Mouse (Mus musculus): ENCODE data around the gene Fmnl1. TPM values are rescaled to one million over a fixed set of nuclear protein-coding genes. Genes with fewer than 3 reads are reported as not detected.
"Not testable (repeated sequence)": the region's sequence is repeated elsewhere in the genome, so short reads cannot be mapped to it uniquely, and the experiment has no call there.

Gene Fmnl1
- polyA plus RNA-seq, 1 experiment from 2014 or later = 3.1 TPM

DNA sequence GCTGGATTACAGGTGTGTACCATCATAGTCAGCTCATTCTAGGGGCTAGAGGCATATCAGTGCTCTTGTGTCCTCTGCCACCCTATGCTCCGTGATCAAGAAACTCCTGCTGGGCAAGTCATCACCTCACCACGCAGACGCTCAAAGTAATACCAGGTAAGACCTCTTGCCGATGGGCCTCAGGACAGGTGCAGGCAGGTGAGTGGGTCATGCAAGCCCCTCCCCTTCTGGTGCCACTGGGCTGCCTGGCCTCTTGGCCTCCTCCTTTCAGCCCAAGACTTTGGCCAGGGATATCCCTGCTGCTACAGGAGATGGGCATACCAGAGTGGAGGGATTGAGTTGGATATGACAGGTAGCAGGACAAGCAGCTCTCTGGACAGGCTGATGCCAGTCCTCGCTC, 48.4 kb downstream of the Fmnl1 start:
- H3K4me1 ChIP-seq (replicated peaks; ENCODE audit: control insufficient read depth, insufficient read depth, low read length) = no peaks in the 10 kb centered on the region
- DNase-seq (ENCODE audit: low spot score) = no peak
- peaks cover 31% of the 10 kb centered on the region for H3K36me3 ChIP-seq (ENCODE audit: control insufficient read depth, insufficient read depth, low read length)
- WGBS = 81% methylated on average over 5 of the region's 5 CpGs
- no peaks in the 10 kb centered on the region for H3K27me3 ChIP-seq (replicated peaks; ENCODE audit: control insufficient read depth, insufficient read depth, low read length)
- no peak for ATAC-seq (replicated peaks; ENCODE audit: low FRiP score, low TSS enrichment, low read depth)
- no peak overlapping the region for H3K4me2 ChIP-seq (ENCODE audit: low read length)
- no peaks in the 10 kb centered on the region for H3K9me3 ChIP-seq (ENCODE audit: control insufficient read depth, low read length)
- H3K9ac ChIP-seq (ENCODE audit: low read length) = no peak overlapping the region
- no peak overlapping the region for H3K27ac ChIP-seq (ENCODE audit: low read depth)
- H3K4me3 ChIP-seq (ENCODE audit: low read depth, low read length) = no peak overlapping the region

- 81% methylated on average over 4 of the region's 4 CpGs for WGBS
- H3K4me2 ChIP-seq (ENCODE audit: low read length) = no peak overlapping the region
- peaks cover 38% of the 10 kb centered on the region for H3K36me3 ChIP-seq (ENCODE audit: control insufficient read depth, insufficient read depth, low read length)
- no peaks in the 10 kb centered on the region for H3K27me3 ChIP-seq (replicated peaks; ENCODE audit: control insufficient read depth, insufficient read depth, low read length)
- H3K9me3 ChIP-seq (ENCODE audit: control insufficient read depth, low read length) = no peaks in the 10 kb centered on the region
- no peak overlapping the region for H3K4me3 ChIP-seq (ENCODE audit: low read depth, low read length)
- ATAC-seq (replicated peaks; ENCODE audit: low FRiP score, low TSS enrichment, low read depth) (no peak), DNase-seq (ENCODE audit: low spot score) (no peak)
- no peak overlapping the region for H3K27ac ChIP-seq (ENCODE audit: low read depth)
- no peaks in the 10 kb centered on the region for H3K4me1 ChIP-seq (replicated peaks; ENCODE audit: control insufficient read depth, insufficient read depth, low read length)
- no peak overlapping the region for H3K9ac ChIP-seq (ENCODE audit: low read length)
Measured at GRCm38 (mm10) chr11:103219995-103220394, 49.1 kb downstream of the Fmnl1 start.

DNA sequence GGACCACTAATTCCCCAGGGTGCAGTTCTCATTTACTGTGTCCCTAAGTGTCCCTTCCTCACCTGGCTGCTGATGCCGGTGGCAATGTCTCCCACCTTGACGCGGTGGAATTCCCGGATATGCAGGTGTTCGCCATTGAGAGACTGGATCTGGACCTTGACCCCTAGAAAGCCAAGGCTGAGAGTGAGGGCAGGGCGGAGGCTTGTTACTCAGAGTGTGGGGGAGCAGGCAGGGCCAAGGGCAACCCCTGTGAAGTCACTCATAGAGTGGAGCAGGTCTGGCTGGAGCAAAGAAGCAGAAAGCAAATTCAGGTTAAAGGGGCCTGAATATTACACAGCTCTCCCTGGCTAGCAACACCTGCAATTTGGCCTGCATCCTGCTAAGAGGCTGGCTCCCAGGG, 50.5 kb downstream of the Fmnl1 start:
- Histone ChIP-seq H3K27ac (ENCODE audit: low read depth) (no peak overlapping the region), H3K4me1 (replicated peaks; ENCODE audit: control insufficient read depth, insufficient read depth, low read length) (no peaks in the 10 kb centered on the region), H3K9me3 (ENCODE audit: control insufficient read depth, low read length) (no peaks in the 10 kb centered on the region), H3K9ac (ENCODE audit: low read length) (no peak overlapping the region), H3K36me3 (ENCODE audit: control insufficient read depth, insufficient read depth, low read length) (peaks cover 50% of the 10 kb centered on the region), H3K4me2 (ENCODE audit: low read length) (no peak overlapping the region), H3K27me3 (replicated peaks; ENCODE audit: control insufficient read depth, insufficient read depth, low read length) (no peaks in the 10 kb centered on the region), H3K4me3 (ENCODE audit: low read depth, low read length) (no peak overlapping the region)
- 74% methylated on average over 6 of the region's 6 CpGs for WGBS
- ATAC-seq (replicated peaks; ENCODE audit: low FRiP score, low TSS enrichment, low read depth) (peak; percentile 59; the same call in 1 of the 2 replicates), DNase-seq (ENCODE audit: low spot score) (no peak)

DNA sequence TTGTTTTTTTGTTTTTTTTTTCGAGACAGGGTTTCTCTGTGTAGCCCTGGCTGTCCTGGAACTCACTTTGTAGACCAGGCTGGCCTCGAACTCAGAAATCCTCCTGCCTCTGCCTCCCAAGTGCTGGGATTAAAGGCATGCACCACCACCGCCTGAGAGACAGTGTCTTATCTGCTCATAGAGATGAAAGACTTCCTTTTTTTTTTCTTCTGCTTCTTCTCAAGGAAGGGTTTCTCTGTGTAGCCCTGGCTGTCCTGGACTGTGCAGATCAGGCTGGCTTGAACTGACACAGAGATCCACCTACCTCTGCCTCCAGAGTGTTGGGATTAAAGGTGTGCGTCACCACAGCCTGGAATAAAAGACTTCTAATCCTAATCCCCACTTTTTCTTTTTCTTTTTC, 51.8 kb downstream of the Fmnl1 start:
- peaks cover 62% of the 10 kb centered on the region for H3K36me3 ChIP-seq (ENCODE audit: control insufficient read depth, insufficient read depth, low read length)
- ATAC-seq (replicated peaks; ENCODE audit: low FRiP score, low TSS enrichment, low read depth); H3K4me1 ChIP-seq (replicated peaks; ENCODE audit: control insufficient read depth, insufficient read depth, low read length); H3K4me3 ChIP-seq (ENCODE audit: low read depth, low read length); H3K9ac ChIP-seq (ENCODE audit: low read length); H3K27ac ChIP-seq (ENCODE audit: low read depth); H3K27me3 ChIP-seq (replicated peaks; ENCODE audit: control insufficient read depth, insufficient read depth, low read length); H3K4me2 ChIP-seq (ENCODE audit: low read length); H3K9me3 ChIP-seq (ENCODE audit: control insufficient read depth, low read length); DNase-seq (ENCODE audit: low spot score): not testable (repeated sequence)
- 88% methylated on average over 3 of the region's 4 CpGs for WGBS

DNA sequence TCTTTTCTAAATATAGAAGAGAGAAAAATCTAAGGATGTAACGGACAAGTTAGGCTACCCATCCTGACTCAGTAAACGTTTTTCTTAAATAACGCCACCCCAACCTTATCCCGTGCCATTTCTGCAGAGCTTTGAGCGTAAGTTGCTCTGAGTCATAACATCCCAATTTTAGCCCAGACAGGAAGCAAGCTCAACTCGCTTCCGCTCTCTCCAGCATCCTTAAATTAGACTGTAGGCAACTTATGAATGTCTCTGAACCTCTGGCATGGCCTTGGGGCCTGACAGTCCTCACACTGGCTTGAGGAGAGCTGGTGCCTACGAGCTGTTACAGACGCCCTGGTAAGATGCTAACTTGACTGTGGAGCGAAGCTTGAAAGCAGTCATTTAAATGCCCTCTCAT, 52.5 kb downstream of the Fmnl1 start:
- H3K9ac ChIP-seq (ENCODE audit: low read length) = no peak overlapping the region
- no peak overlapping the region for H3K4me3 ChIP-seq (ENCODE audit: low read depth, low read length)
- H3K4me2 ChIP-seq (ENCODE audit: low read length) = no peak overlapping the region
- DNase-seq (ENCODE audit: low spot score) = no peak
- whole genome bisulfite sequencing = 87% methylated on average over 10 of the region's 10 CpGs
- peaks cover 63% of the 10 kb centered on the region for H3K36me3 ChIP-seq (ENCODE audit: control insufficient read depth, insufficient read depth, low read length)
- H3K4me1 ChIP-seq (replicated peaks; ENCODE audit: control insufficient read depth, insufficient read depth, low read length) = no peaks in the 10 kb centered on the region
- no peaks in the 10 kb centered on the region for H3K9me3 ChIP-seq (ENCODE audit: control insufficient read depth, low read length)
- no peak overlapping the region for H3K27ac ChIP-seq (ENCODE audit: low read depth)
- no peak for ATAC-seq (replicated peaks; ENCODE audit: low FRiP score, low TSS enrichment, low read depth)
- H3K27me3 ChIP-seq (replicated peaks; ENCODE audit: control insufficient read depth, insufficient read depth, low read length) = no peaks in the 10 kb centered on the region

DNA sequence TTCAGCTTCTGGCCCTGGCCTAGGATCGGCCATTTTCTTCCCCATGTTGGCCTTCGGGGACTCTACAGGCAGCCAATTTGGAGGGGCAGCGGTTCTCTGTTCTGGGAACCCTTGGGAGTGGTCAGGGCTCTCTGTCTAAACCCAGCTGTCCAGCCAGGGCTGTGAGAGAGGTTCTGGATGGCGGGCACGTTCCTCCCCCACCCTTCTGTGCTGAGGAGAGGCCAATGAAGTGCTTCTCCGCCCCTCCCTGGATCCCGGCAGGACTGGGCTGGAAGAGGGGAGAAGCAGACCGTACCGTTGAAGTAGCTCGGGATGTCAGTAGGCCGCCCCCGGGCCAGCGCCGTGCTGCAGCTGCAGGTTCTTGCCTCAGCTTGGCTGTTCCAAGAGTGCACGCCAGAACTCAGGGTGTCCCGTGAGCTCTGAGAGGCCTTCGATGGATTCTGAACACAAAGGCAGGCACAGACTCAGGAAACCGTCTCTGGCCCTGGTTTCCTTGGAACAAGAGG, 53.1 kb downstream of the Fmnl1 start:
- H3K4me1 ChIP-seq (replicated peaks; ENCODE audit: control insufficient read depth, insufficient read depth, low read length) = no peaks in the 10 kb centered on the region
- H3K4me2 ChIP-seq (ENCODE audit: low read length) = no peak overlapping the region
- no peaks in the 10 kb centered on the region for H3K9me3 ChIP-seq (ENCODE audit: control insufficient read depth, low read length)
- DNase-seq (ENCODE audit: low spot score) = no peak
- peaks cover 69% of the 10 kb centered on the region for H3K36me3 ChIP-seq (ENCODE audit: control insufficient read depth, insufficient read depth, low read length)
- no peak overlapping the region for H3K4me3 ChIP-seq (ENCODE audit: low read depth, low read length)
- WGBS = 67% methylated on average over 18 of the region's 18 CpGs
- no peak for ATAC-seq (replicated peaks; ENCODE audit: low FRiP score, low TSS enrichment, low read depth)
- no peak overlapping the region for H3K9ac ChIP-seq (ENCODE audit: low read length)
- no peaks in the 10 kb centered on the region for H3K27me3 ChIP-seq (replicated peaks; ENCODE audit: control insufficient read depth, insufficient read depth, low read length)
- no peak overlapping the region for H3K27ac ChIP-seq (ENCODE audit: low read depth)

DNA sequence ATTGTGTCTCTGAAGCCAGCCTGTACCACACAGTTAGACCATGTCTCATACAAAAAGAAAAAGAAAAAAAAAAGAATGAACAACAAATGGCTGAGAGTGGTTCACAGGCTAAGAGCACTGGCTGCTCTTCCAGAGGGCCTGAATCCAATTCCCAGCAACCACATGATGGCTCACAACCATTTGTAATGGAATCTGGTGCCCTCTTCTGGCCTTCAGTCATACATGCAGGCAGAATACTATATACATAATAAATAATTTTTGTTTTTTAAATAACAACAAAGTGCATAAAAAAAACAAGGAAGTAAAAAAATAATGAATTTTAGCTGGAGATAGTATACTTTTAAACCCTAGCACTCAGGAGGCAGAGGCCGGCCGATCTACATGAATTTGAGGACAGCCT, 58.7 kb downstream of the Fmnl1 start:
- H3K4me2 ChIP-seq (ENCODE audit: low read length) = no peak overlapping the region
- H3K27me3 ChIP-seq (replicated peaks; ENCODE audit: control insufficient read depth, insufficient read depth, low read length) = no peaks in the 10 kb centered on the region
- 96% methylated on average over 2 of the region's 2 CpGs for WGBS
- no peak for ATAC-seq (replicated peaks; ENCODE audit: low FRiP score, low TSS enrichment, low read depth)
- no peaks in the 10 kb centered on the region for H3K9me3 ChIP-seq (ENCODE audit: control insufficient read depth, low read length)
- no peak overlapping the region for H3K27ac ChIP-seq (ENCODE audit: low read depth)
- DNase-seq (ENCODE audit: low spot score) = no peak
- H3K4me3 ChIP-seq (ENCODE audit: low read depth, low read length) = no peak overlapping the region
- H3K36me3 ChIP-seq (ENCODE audit: control insufficient read depth, insufficient read depth, low read length) = peaks cover 55% of the 10 kb centered on the region
- H3K9ac ChIP-seq (ENCODE audit: low read length) = no peak overlapping the region
- no peaks in the 10 kb centered on the region for H3K4me1 ChIP-seq (replicated peaks; ENCODE audit: control insufficient read depth, insufficient read depth, low read length)

DNA sequence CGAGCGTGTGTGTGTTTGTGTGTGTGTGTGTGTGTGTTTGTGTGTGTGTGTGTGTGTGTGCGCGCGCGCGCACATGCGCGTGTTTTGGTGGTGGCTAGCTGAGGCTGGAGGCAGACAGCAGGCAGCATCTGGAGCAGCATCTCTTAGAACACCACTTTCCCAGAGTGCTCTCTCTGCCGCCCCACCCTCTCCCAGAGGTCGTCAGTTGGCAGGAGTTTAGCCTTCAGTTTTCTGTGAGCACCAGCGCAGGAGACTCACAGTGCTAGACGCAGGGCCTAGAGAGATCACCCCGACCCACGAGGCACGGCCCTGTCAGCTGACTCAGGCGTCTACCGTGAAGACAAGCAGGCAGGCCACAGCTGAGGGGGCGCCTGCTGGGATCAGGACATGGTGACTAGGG, 59.7 kb downstream of the Fmnl1 start:
- no peaks in the 10 kb centered on the region for H3K9me3 ChIP-seq (ENCODE audit: control insufficient read depth, low read length)
- no peak overlapping the region for H3K4me2 ChIP-seq (ENCODE audit: low read length)
- no peaks in the 10 kb centered on the region for H3K27me3 ChIP-seq (replicated peaks; ENCODE audit: control insufficient read depth, insufficient read depth, low read length)
- H3K4me1 ChIP-seq (replicated peaks; ENCODE audit: control insufficient read depth, insufficient read depth, low read length) = no peaks in the 10 kb centered on the region
- no peak for DNase-seq (ENCODE audit: low spot score)
- no peak overlapping the region for H3K4me3 ChIP-seq (ENCODE audit: low read depth, low read length)
- WGBS = 82% methylated on average over 19 of the region's 19 CpGs
- H3K27ac ChIP-seq (ENCODE audit: low read depth) = no peak overlapping the region
- no peak overlapping the region for H3K9ac ChIP-seq (ENCODE audit: low read length)
- no peak for ATAC-seq (replicated peaks; ENCODE audit: low FRiP score, low TSS enrichment, low read depth)
- H3K36me3 ChIP-seq (ENCODE audit: control insufficient read depth, insufficient read depth, low read length) = peaks cover 45% of the 10 kb centered on the region

DNA sequence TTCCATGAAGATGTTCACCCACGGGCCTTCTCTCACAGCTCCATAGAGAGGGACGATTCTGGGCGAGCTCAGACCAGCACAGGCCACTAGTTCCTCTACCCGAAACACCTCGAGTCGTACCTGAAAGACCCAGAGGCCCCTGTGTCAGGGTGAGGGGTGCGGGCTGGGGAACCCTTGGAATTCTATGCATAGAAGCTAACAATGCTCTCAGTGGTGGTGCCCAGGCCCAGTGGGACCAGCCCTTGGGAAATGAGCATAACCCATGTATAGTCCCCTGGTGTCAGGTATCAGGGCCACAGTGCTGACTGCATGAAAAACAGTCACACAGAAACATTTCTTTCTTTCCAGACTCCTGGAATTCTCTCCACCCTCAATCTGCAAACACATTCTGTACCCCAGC, 60.5 kb downstream of the Fmnl1 start:
- Histone ChIP-seq H3K27me3 (replicated peaks; ENCODE audit: control insufficient read depth, insufficient read depth, low read length) (no peaks in the 10 kb centered on the region), H3K4me1 (replicated peaks; ENCODE audit: control insufficient read depth, insufficient read depth, low read length) (no peaks in the 10 kb centered on the region), H3K9ac (ENCODE audit: low read length) (no peak overlapping the region), H3K4me2 (ENCODE audit: low read length) (no peak overlapping the region), H3K9me3 (ENCODE audit: control insufficient read depth, low read length) (no peaks in the 10 kb centered on the region), H3K36me3 (ENCODE audit: control insufficient read depth, insufficient read depth, low read length) (peaks cover 39% of the 10 kb centered on the region), H3K4me3 (ENCODE audit: low read depth, low read length) (no peak overlapping the region), H3K27ac (ENCODE audit: low read depth) (no peak overlapping the region)
- DNase-seq (ENCODE audit: low spot score) = no peak
- ATAC-seq (replicated peaks; ENCODE audit: low FRiP score, low TSS enrichment, low read depth) = no peak
- whole genome bisulfite sequencing = 93% methylated on average over 7 of the region's 7 CpGs

Data from intestine, embryonic 14.5 days (tissue).